Mouse (Mus musculus) heart, adult 9 months (tissue): Measurements from ENCODE around the gene Olfr339.
"Not testable (repeated sequence)": the region's sequence is repeated elsewhere in the genome, so short reads cannot be mapped to it uniquely, and the experiment has no call there.

Experiments used
- DNase-seq, 2 experiments: peaks; one replicate each; pipeline ENCODE4 v3.0.0; 2022; ENCODE audit warnings: low spot score in 2 of 2

Olfr339 gene

DNA sequence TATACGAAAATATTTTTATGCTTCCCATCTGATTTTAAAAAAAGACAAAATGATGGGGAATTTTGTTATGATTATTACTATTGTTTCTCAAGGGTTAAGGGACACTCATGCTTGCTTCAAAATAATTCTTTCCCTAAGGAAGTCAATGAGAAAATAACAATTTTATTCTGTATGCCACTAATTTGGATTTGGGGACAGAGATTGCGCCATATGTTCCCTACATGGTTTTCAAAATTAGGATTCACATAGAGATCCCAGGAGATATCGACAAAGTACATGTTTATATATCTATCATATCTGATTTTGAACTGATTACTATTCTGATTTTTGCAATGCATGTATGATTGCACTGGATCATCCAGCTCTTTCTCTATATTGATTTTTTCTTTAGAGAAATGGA is at the start of gene Olfr339:
TSS of gene Olfr339 (plus strand) at position 301 of the 400 bp plus-strand sequence.
- no peak for DNase-seq

DNA sequence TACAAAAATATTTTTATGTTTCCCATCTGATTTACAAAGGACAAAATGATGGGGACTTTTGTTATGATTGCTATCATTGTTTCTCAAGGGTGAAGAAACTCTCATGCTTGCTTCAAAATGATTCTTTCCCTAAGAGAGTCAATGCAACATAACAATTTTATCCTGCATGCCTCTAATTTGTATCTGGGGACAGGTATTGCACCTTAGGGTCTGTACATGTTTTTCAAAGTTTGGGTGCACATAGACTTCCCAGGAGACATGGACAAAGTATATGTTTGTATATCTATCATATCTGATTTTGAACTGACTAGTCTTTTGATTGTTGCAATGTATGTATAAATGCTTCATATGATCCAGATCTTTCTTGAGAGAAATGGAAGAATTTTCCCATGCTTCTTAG is 45.5 kb upstream of the Olfr339 start, which contains the start of gene Olfr338:
TSS of gene Olfr338 (plus strand) at position 301 of the 400 bp plus-strand sequence.
- no peak for DNase-seq

DNA sequence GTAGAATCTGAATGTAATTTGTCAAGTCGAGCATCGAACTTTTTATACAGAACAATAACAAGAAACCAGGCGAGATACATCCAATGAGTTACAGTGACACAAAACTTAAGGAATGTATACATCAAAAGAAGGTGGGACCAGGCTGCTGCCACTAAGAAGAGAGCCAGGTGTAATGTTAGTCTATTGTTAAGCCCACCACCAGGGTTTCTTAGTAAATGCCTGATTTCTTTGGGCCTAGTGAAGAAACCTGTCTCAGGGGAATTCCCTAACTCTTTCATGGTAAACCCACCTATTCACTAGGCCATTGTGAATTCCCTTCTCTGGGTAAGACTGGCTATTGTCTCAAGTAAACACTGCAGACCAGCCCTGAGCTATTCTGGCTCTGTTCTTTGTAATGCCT is 3.6 kb upstream of the Olfr339 start:
- DNase-seq = not testable (repeated sequence)

DNA sequence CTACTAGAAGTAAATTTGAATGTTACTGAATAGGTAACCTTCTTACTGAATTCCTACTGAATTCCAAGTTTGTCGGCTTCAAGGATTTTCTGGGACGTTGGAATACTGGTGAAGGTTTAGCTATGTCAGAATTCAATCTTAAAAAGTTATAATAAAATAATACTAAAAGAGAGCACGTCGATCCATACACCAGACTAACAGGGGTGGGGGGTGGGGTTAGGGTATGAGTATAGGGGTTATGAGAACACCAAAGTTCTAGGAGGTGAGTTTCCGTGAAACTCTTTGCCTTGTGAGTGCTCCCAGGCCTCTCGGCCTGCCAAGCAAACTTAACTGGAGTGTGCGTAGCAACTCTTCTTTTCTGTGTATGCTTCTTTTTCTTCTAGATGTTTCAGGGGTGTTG is 3.2 kb upstream of the Olfr339 start:
- not testable (repeated sequence) for DNase-seq

DNA sequence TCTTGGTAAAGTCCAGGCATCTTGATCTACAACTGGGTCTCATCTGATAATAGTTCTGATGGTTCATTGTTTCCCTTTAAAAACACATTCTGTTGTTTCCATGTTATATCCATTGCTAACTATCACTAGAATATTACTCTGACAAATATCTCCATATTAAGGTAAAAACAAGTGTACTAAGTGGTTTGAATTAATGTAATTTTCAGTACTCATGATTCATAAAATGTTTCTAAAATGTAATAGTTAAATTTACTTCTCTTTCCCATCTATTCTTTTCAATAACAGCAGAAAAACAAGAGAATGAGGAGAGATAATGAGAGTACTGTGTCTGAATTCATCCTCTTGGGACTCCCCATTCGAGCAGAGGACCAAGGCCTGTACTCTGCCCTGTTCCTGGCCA is 33.5 kb downstream of the Olfr339 start, which contains the start of gene Olfr340:
TSS of gene Olfr340 (plus strand) at position 301 of the 400 bp plus-strand sequence.
- no peak for DNase-seq

DNA sequence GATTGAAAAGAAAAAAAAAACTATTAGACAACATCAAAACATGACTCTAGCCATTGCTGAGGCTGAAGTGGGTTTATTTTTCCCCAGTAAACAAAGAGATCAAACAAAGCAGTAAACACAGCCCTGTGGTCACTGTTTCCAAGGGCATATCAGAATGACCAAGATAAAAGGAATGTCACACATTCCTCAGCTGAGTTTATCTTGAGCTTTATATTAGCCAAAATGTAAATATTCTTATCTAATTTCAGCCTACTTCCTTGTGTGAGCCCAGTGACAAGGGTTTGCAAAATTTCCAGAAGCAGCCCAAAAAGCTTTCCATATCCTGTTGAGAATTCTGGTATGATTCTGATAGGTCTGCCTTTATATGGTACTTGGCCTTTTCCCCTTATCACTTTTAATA is 54.9 kb downstream of the Olfr339 start:
- DNase-seq = no peak
